Mouse (Mus musculus) midbrain, embryonic 13.5 days (tissue): ENCODE measurements around the gene Kmo. TPM values are rescaled to one million over a fixed set of nuclear protein-coding genes. Genes with fewer than 3 reads are reported as not detected.

Experiments
- ATAC-seq: fragments of 200-750 bp; cut with Nextera tagmentation; 2 replicates; pipeline ENCODE4 v1.8.0; 2017; ENCODE audit warnings: mild to moderate bottlenecking, moderate TSS enrichment, moderate library complexity
- H3K27ac ChIP-seq: fragments of 300-500 bp; sonication (generic); 2 replicates; pipeline ENCODE4 v1.5.1; 2015; ENCODE audit warnings: inconsistent platforms, mild to moderate bottlenecking, moderate library complexity
- H3K27me3 ChIP-seq: fragments of 300-500 bp; sonication (generic); 2 replicates; pipeline ENCODE4 v1.6.1; 2015; ENCODE audit warnings: mild to moderate bottlenecking, inconsistent platforms
- H3K36me3 ChIP-seq: fragments of 300-500 bp; sonication (generic); 2 replicates; pipeline ENCODE4 v1.6.1; 2015; ENCODE audit warnings: mild to moderate bottlenecking, inconsistent platforms
- H3K4me1 ChIP-seq: fragments of 300-500 bp; sonication (generic); replicated peaks from 2 replicates; pipeline ENCODE4 v1.6.1; 2015; ENCODE audit warnings: inconsistent platforms
- H3K4me2 ChIP-seq: fragments of 300-500 bp; sonication (generic); replicated peaks from 2 replicates; pipeline ENCODE4 v1.6.1; 2015; ENCODE audit warnings: moderate library complexity, mild to moderate bottlenecking, inconsistent platforms
- H3K4me3 ChIP-seq: fragments of 300-500 bp; sonication (generic); replicated peaks from 2 replicates; pipeline ENCODE4 v1.5.1; 2015; ENCODE audit warnings: mild to moderate bottlenecking, inconsistent platforms
- H3K9ac ChIP-seq: fragments of 300-500 bp; sonication (generic); replicated peaks from 2 replicates; pipeline ENCODE4 v1.6.1; 2015; ENCODE audit warnings: mild to moderate bottlenecking, inconsistent platforms
- H3K9me3 ChIP-seq: fragments of 300-500 bp; sonication (generic); 2 replicates; pipeline ENCODE4 v1.6.1; 2016; ENCODE audit warnings: mild to moderate bottlenecking, inconsistent platforms
- WGBS: fragments of 180-500 bp; shearing (Covaris S2); methylation state at CpG from one replicate; pipeline ENCODE4 v1.1.7; 2015; 5-methylcytosine and 5-hydroxymethylcytosine counted together
- polyA plus RNA-seq: library from polyadenylated mRNA; unstranded; fragments of >200 nt; fragmentation: Nextera tagmentation; extraction: Ambion mirVana; gene quantifications from 2 replicates; pipeline ENCODE4 v1.2.1, GENCODE M21; 2015

The Kmo gene
- polyA plus RNA-seq, 1 experiment from 2014 or later = 0.09 TPM

- H3K4me2 ChIP-seq = no peak overlapping the region
- ATAC-seq = no peak
- H3K27me3 ChIP-seq = no peaks in the 10 kb centered on the region
- H3K4me3 ChIP-seq = no peak overlapping the region
- no peak overlapping the region for H3K9ac ChIP-seq
- H3K36me3 ChIP-seq = no peaks in the 10 kb centered on the region
- 92% methylated on average over 6 of the region's 6 CpGs for WGBS
- no peaks in the 10 kb centered on the region for H3K4me1 ChIP-seq
- no peak overlapping the region for H3K27ac ChIP-seq
- H3K9me3 ChIP-seq = no peaks in the 10 kb centered on the region
These were observed 54.9 kb downstream of the Kmo start for GRCm38 (mm10) chr1:175675116-175675515.

GRCm38 (mm10) chr1:175677459-175677858 lies 57.3 kb downstream of the Kmo start:
- no peaks in the 10 kb centered on the region for H3K27me3 ChIP-seq
- H3K27ac ChIP-seq = no peak overlapping the region
- H3K4me3 ChIP-seq = no peak overlapping the region
- no peak for ATAC-seq
- H3K4me2 ChIP-seq = no peak overlapping the region
- H3K9me3 ChIP-seq = no peaks in the 10 kb centered on the region
- no peak overlapping the region for H3K9ac ChIP-seq
- 91% methylated on average over 6 of the region's 6 CpGs for WGBS
- no peaks in the 10 kb centered on the region for H3K36me3 ChIP-seq
- H3K4me1 ChIP-seq = no peaks in the 10 kb centered on the region

- H3K27ac ChIP-seq = no peak overlapping the region
- no peak overlapping the region for H3K4me3 ChIP-seq
- no peak overlapping the region for H3K9ac ChIP-seq
- ATAC-seq = no peak
- WGBS = 83% methylated on average over 6 of the region's 6 CpGs
- H3K27me3 ChIP-seq = no peaks in the 10 kb centered on the region
- no peaks in the 10 kb centered on the region for H3K9me3 ChIP-seq
- H3K4me1 ChIP-seq = no peaks in the 10 kb centered on the region
- H3K36me3 ChIP-seq = peaks cover 8% of the 10 kb centered on the region
- no peak overlapping the region for H3K4me2 ChIP-seq
These were observed 60.8 kb downstream of the Kmo start for GRCm38 (mm10) chr1:175680995-175681394.

- peaks cover 31% of the 10 kb centered on the region for H3K4me1 ChIP-seq
- H3K9ac ChIP-seq = peak overlapping the region; percentile 83
- H3K4me3 ChIP-seq = peak overlapping the region; percentile 81
- ATAC-seq = no peak
- H3K36me3 ChIP-seq = peaks cover 15% of the 10 kb centered on the region
- H3K27ac ChIP-seq = peak overlapping the region; percentile 91
- no peaks in the 10 kb centered on the region for H3K9me3 ChIP-seq
- no peaks in the 10 kb centered on the region for H3K27me3 ChIP-seq
- peak overlapping the region; percentile 77 for H3K4me2 ChIP-seq
- WGBS = under 1% methylated on average over 22 of the region's 22 CpGs
These were observed 71.6 kb downstream of the Kmo start for GRCm38 (mm10) chr1:175691686-175692245.

GRCm38 (mm10) chr1:175692246-175692996 lies 72.2 kb downstream of the Kmo start, which contains the start of the genes Opn3 and Chml:
Gene Opn3, minus strand, starts transcription at chr1:175692776.
Gene Chml, minus strand, starts transcription at chr1:175692901.
- under 1% methylated on average over 68 of the region's 73 CpGs for WGBS
- H3K36me3 ChIP-seq = peaks cover 8% of the 10 kb centered on the region
- H3K4me3 ChIP-seq = peak within 1 kb of the TSS; percentile 81
- H3K4me2 ChIP-seq = peak within 1 kb of the TSS; percentile 77
- H3K4me1 ChIP-seq = peaks cover 31% of the 10 kb centered on the region
- H3K27me3 ChIP-seq = no peaks in the 10 kb centered on the region
- H3K9me3 ChIP-seq = no peaks in the 10 kb centered on the region
- H3K9ac ChIP-seq = peak within 1 kb of the TSS; percentile 83
- peak; percentile 96 for ATAC-seq
- H3K27ac ChIP-seq = peak within 1 kb of the TSS; percentile 91

GRCm38 (mm10) chr1:175692997-175693361 lies 72.8 kb downstream of the Kmo start:
- peak overlapping the region; percentile 91 for H3K27ac ChIP-seq
- H3K36me3 ChIP-seq = peaks cover 3% of the 10 kb centered on the region
- H3K9me3 ChIP-seq = no peaks in the 10 kb centered on the region
- ATAC-seq = peak; percentile 84
- H3K4me2 ChIP-seq = peak overlapping the region; percentile 77
- peak overlapping the region; percentile 81 for H3K4me3 ChIP-seq
- H3K9ac ChIP-seq = no peak overlapping the region
- 2% methylated on average over 17 of the region's 17 CpGs for WGBS
- peaks cover 31% of the 10 kb centered on the region for H3K4me1 ChIP-seq
- no peaks in the 10 kb centered on the region for H3K27me3 ChIP-seq

- Histone ChIP-seq H3K9me3 (no peaks in the 10 kb centered on the region), H3K9ac (no peak overlapping the region), H3K36me3 (no peaks in the 10 kb centered on the region), H3K4me3 (peak overlapping the region; percentile 81), H3K27me3 (no peaks in the 10 kb centered on the region), H3K4me1 (peaks cover 31% of the 10 kb centered on the region), H3K4me2 (peak overlapping the region; percentile 77), H3K27ac (peak overlapping the region; percentile 91; the same call in 1 of the 2 replicates)
- peak; percentile 19 for ATAC-seq
- 44% methylated on average over 12 of the region's 12 CpGs for whole genome bisulfite sequencing
These were observed 73.3 kb downstream of the Kmo start for GRCm38 (mm10) chr1:175693429-175693960.

GRCm38 (mm10) chr1:175698293-175698692 lies 78.1 kb downstream of the Kmo start, which contains the start of gene Wdr64:
Gene Wdr64, plus strand, starts transcription at chr1:175698593.
- H3K4me3 ChIP-seq = no peak within 1 kb of the TSS
- ATAC-seq = no peak
- no peak within 1 kb of the TSS for H3K27ac ChIP-seq
- no peaks in the 10 kb centered on the region for H3K27me3 ChIP-seq
- H3K9me3 ChIP-seq = no peaks in the 10 kb centered on the region
- H3K9ac ChIP-seq = no peak within 1 kb of the TSS
- H3K4me2 ChIP-seq = no peak within 1 kb of the TSS
- H3K4me1 ChIP-seq = 0 out of 2 replicates have a peak, but pooled peaks cover 3% of the 10 kb centered on the region
- no peaks in the 10 kb centered on the region for H3K36me3 ChIP-seq
- WGBS = 83% methylated on average over 1 of the region's 1 CpGs

- H3K9me3 ChIP-seq = no peaks in the 10 kb centered on the region
- H3K36me3 ChIP-seq = no peaks in the 10 kb centered on the region
- no peaks in the 10 kb centered on the region for H3K27me3 ChIP-seq
- H3K9ac ChIP-seq = no peak overlapping the region
- no peak overlapping the region for H3K4me2 ChIP-seq
- H3K4me1 ChIP-seq = no peaks in the 10 kb centered on the region
- WGBS = 69% methylated on average over 3 of the region's 3 CpGs
- no peak overlapping the region for H3K27ac ChIP-seq
- no peak for ATAC-seq
- H3K4me3 ChIP-seq = no peak overlapping the region
These were observed 79.2 kb downstream of the Kmo start for GRCm38 (mm10) chr1:175699375-175699774.

GRCm38 (mm10) chr1:175699796-175700195 lies 79.6 kb downstream of the Kmo start:
- 42% methylated on average over 4 of the region's 4 CpGs for WGBS
- H3K36me3 ChIP-seq = no peaks in the 10 kb centered on the region
- H3K4me2 ChIP-seq = no peak overlapping the region
- H3K4me1 ChIP-seq = no peaks in the 10 kb centered on the region
- H3K9ac ChIP-seq = no peak overlapping the region
- no peaks in the 10 kb centered on the region for H3K27me3 ChIP-seq
- H3K9me3 ChIP-seq = no peaks in the 10 kb centered on the region
- no peak for ATAC-seq
- no peak overlapping the region for H3K4me3 ChIP-seq
- H3K27ac ChIP-seq = no peak overlapping the region

- 84% methylated on average over 4 of the region's 4 CpGs for WGBS
- no peak overlapping the region for H3K4me3 ChIP-seq
- no peak overlapping the region for H3K27ac ChIP-seq
- H3K4me2 ChIP-seq = no peak overlapping the region
- ATAC-seq = no peak
- no peak overlapping the region for H3K9ac ChIP-seq
- H3K36me3 ChIP-seq = no peaks in the 10 kb centered on the region
- H3K4me1 ChIP-seq = no peaks in the 10 kb centered on the region
- H3K27me3 ChIP-seq = no peaks in the 10 kb centered on the region
- H3K9me3 ChIP-seq = no peaks in the 10 kb centered on the region
These were observed 81.0 kb downstream of the Kmo start for GRCm38 (mm10) chr1:175701145-175701544.

GRCm38 (mm10) chr1:175707599-175707998 lies 87.4 kb downstream of the Kmo start:
- Histone ChIP-seq H3K27me3 (no peaks in the 10 kb centered on the region), H3K4me2 (no peak overlapping the region), H3K9ac (no peak overlapping the region), H3K4me3 (no peak overlapping the region), H3K27ac (no peak overlapping the region), H3K9me3 (no peaks in the 10 kb centered on the region), H3K4me1 (no peaks in the 10 kb centered on the region), H3K36me3 (no peaks in the 10 kb centered on the region)
- ATAC-seq = no peak
- 84% methylated on average over 5 of the region's 5 CpGs for WGBS
